In genomic region chr2:77589205-77589901, GRCm38 (mm10) we compare ENCODE assay signal across 8 mouse cellular contexts.
A peak's percentile ranks its signal among the peaks of the same experiment; 100 is the strongest.
DNase-seq lines count a peak whose midpoint lies in the region; ATAC-seq and TF ChIP-seq lines count a peak whose summit lies in the region.

No protein-coding gene starts in this region.

- intact Hi-C loops in heart, postnatal 25 days (cut with DNase I): no loop called here

- H3K4me3 ChIP-seq in limb, embryonic 14.5 days (replicated peaks; ENCODE audit: low read length): no peak overlapping the region
- H3K4me3 ChIP-seq in limb, embryonic 10.5 days: no peak overlapping the region
- H3K4me3 ChIP-seq in myocyte: no peak overlapping the region

- H3K4me2 ChIP-seq in limb, embryonic 14.5 days (replicated peaks; ENCODE audit: low read depth, low read length, severe bottlenecking): no peak overlapping the region
- peak overlapping the region; percentile 12 for H3K4me2 ChIP-seq in myocyte (ENCODE audit: low read depth)

- no peaks in the 10 kb centered on the region for H3K4me1 ChIP-seq in limb, embryonic 14.5 days (ENCODE audit: control insufficient read depth, insufficient read depth, low read length)
- no peaks in the 10 kb centered on the region for H3K4me1 ChIP-seq in limb, embryonic 10.5 days

- no peak; the same call in 1 of the 2 replicates for ATAC-seq in limb, embryonic 14.5 days (ENCODE audit: low FRiP score, low read depth)

- no peaks in the 10 kb centered on the region for H3K27me3 ChIP-seq in limb, embryonic 14.5 days (ENCODE audit: control insufficient read depth, insufficient read depth, low read length)
- H3K27me3 ChIP-seq in limb, embryonic 10.5 days (ENCODE audit: low read depth, poor library complexity, severe bottlenecking): no peaks in the 10 kb centered on the region
- no peaks in the 10 kb centered on the region for H3K27me3 ChIP-seq in myocyte (ENCODE audit: control insufficient read depth, insufficient read depth, insufficient read length)

- no peak overlapping the region for H3K27ac ChIP-seq in limb, embryonic 14.5 days (replicated peaks; ENCODE audit: low read depth, low read length)
- no peak overlapping the region for H3K27ac ChIP-seq in limb, embryonic 10.5 days

- DNase-seq in limb, embryonic 14.5 days (ENCODE audit: low spot score): peak; percentile 31
- DNase-seq in limb, embryonic 10.5 days (ENCODE audit: low spot score): no peak
- DNase-seq in cerebellum, postnatal 25 days: peak; percentile 90 to 94
- DNase-seq in heart, postnatal 25 days (ENCODE audit: low spot score): peak; percentile 2
- no peak for DNase-seq in spleen, postnatal 14 days (ENCODE audit: low spot score in 2 of 2)
- DNase-seq in adrenal gland, adult 18-20 months (ENCODE audit: low spot score in 2 of 2): no peak
- no peak for DNase-seq in adrenal gland, adult (ENCODE audit: inconsistent age in 2 of 2, low spot score in 1 of 2)

- WGBS in limb, embryonic 14.5 days: 75% methylated on average over 12 of the region's 12 CpGs
- WGBS in limb, embryonic 10.5 days: 90% methylated on average over 12 of the region's 12 CpGs

- H3K9ac ChIP-seq in limb, embryonic 14.5 days (ENCODE audit: low read depth, low read length, severe bottlenecking): no peak overlapping the region

- 0 out of 2 replicates have a peak, but pooled peaks cover 8% of the 10 kb centered on the region for H3K9me3 ChIP-seq in limb, embryonic 14.5 days (ENCODE audit: control insufficient read depth, low read length)
- no peaks in the 10 kb centered on the region for H3K9me3 ChIP-seq in limb, embryonic 10.5 days (replicated peaks)

- no peak overlapping the region for H3ac ChIP-seq in myocyte (ENCODE audit: control insufficient read depth, insufficient read length)

- TF ChIP-seq POLR2A in limb, embryonic 14.5 days (IDR thresholded peaks at IDR 0.05; ENCODE audit: borderline replicate concordance, extremely low read depth, insufficient read depth, insufficient read length): no peak
- TF ChIP-seq POLR2A in myocyte (IDR thresholded peaks at IDR 0.05; ENCODE audit: insufficient read length, low read depth): no peak

- no peaks in the 10 kb centered on the region for H3K36me3 ChIP-seq in limb, embryonic 14.5 days (ENCODE audit: control insufficient read depth, insufficient read depth, low read length)
- H3K36me3 ChIP-seq in limb, embryonic 10.5 days: no peaks in the 10 kb centered on the region
- no peaks in the 10 kb centered on the region for H3K36me3 ChIP-seq in myocyte (ENCODE audit: control insufficient read depth, insufficient read depth)

- H3K79me2 ChIP-seq in myocyte (ENCODE audit: control insufficient read depth, insufficient read depth): no peaks in the 10 kb centered on the region

TF ChIP-seq in myocyte, 11 proteins besides CTCF, POLR2A, EP300 and RAD21:
- TF ChIP-seq E2F4 (IDR thresholded peaks at IDR 0.05; ENCODE audit: insufficient read depth): no peak
- peak; percentile 12 for TF ChIP-seq TCF12 (IDR thresholded peaks at IDR 0.05; ENCODE audit: insufficient read depth, poor library complexity, severe bottlenecking)
- TF ChIP-seq USF1 (IDR thresholded peaks at IDR 0.05; ENCODE audit: low read depth): no peak
- TF ChIP-seq MYOD1 (IDR thresholded peaks at IDR 0.05; ENCODE audit: control insufficient read depth in 1 of 3, insufficient read length in 2 of 3, low read depth in 2 of 3): peak in 2 of 3 experiments; percentile 59 to 94
- peak; percentile 69 for TF ChIP-seq TCF3 (IDR thresholded peaks at IDR 0.05; ENCODE audit: insufficient read length, low read depth)
- TF ChIP-seq CEBPB (IDR thresholded peaks at IDR 0.05; ENCODE audit: insufficient read depth, poor library complexity, severe bottlenecking): no peak
- TF ChIP-seq SRF (IDR thresholded peaks at IDR 0.05; ENCODE audit: control insufficient read depth, insufficient read length, low read depth): no peak
- peak; percentile 77 to 97 (median 93) for TF ChIP-seq MYOG (IDR thresholded peaks at IDR 0.05; ENCODE audit: control insufficient read depth in 1 of 3, insufficient read depth in 1 of 3, insufficient read length in 2 of 3, low read depth in 2 of 3)
- no peak for TF ChIP-seq MAX (IDR thresholded peaks at IDR 0.05; ENCODE audit: low read depth)
- no peak for TF ChIP-seq REST (IDR thresholded peaks at IDR 0.05; ENCODE audit: insufficient read depth, insufficient read length)
- TF ChIP-seq POLR2AphosphoS2 (IDR thresholded peaks at IDR 0.05; ENCODE audit: insufficient read length, low read depth): no peak
TF ChIP-seq in myocyte: peak in this region for 4.

Comparison
In these comparisons a context has a peak if more than half of its experiments do, and no peak if none do; other contexts are left out.
1. DNase-seq: peak in limb, embryonic 14.5 days (single experiment), cerebellum, postnatal 25 days (2 of 2) and heart, postnatal 25 days (single experiment); none in limb, embryonic 10.5 days (single experiment), spleen, postnatal 14 days (0 of 2), adrenal gland, adult 18-20 months (0 of 2) and adrenal gland, adult (0 of 2).